Mouse (Mus musculus): ENCODE measurements around the gene Rtl1.

The Rtl1 gene

DNA sequence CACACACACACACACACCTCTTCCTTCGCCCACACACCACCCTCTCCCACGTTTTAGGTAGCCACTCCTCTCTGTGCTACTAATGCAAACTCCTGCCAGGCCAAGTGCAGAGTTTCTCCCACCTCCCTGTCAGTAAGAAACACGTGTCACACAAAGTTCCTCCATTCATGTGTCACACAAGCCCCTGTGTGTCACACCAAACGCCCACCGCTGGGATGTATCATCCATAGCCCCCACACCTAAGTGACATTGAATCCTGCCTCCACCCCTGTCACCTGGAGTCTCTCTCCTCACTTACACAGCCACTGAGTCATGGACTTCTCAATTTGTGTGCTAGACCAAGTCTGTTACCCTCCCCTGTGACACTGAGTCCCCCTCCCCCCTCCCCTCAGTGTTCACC, 17.9 kb downstream of the Rtl1 start:
- 50% methylated on average over 5 of the region's 5 CpGs for WGBS

DNA sequence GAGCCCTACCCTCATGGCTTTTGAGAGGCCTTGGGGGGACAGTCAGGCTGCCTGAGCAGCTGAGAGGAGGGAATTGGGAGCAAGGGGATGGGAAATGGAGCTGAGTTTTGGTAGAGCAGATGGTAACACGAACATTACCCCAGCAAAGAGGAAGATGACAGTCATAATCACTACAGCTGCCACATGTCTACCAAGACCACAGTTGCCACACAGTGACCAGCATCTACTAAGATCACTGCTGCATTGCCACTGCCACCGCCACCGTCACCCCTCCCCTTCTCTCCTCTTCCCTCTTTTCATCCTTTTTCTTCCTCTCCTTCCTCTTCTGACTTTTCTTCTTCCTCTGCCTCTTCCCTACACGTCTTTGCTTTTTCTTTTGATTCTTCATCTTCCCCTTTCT, 27.9 kb downstream of the Rtl1 start:
- WGBS: 83% methylated on average over 4 of the region's 4 CpGs

DNA sequence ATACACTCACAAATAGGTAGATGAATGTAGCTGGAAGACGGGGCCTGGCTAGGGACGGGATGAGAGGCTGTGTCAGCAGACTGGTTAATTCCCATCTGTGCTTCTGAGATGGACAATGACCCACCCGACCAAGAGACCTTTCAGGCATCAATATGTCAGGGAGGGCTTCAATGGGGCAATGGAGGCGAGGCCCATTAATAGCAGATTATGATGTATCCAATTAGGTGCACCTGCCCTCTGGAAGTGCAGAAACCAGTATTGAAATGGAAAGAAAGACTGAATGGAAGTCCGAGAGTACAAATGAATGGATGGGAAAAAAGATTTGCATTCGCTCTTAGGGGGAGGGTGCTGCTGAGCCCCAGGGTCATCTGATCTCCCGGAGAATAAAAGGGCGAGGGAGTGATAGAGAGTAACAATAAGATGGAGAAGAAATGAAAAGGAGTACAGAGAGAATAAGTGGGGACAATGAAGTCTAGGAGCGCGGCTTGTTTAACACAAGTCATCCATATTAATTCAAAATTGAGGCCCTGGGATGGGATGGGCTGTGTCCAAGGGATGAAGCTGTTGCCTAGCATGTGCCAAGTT, 39.9 kb downstream of the Rtl1 start:
- 57% methylated on average over 10 of the region's 10 CpGs for WGBS

DNA sequence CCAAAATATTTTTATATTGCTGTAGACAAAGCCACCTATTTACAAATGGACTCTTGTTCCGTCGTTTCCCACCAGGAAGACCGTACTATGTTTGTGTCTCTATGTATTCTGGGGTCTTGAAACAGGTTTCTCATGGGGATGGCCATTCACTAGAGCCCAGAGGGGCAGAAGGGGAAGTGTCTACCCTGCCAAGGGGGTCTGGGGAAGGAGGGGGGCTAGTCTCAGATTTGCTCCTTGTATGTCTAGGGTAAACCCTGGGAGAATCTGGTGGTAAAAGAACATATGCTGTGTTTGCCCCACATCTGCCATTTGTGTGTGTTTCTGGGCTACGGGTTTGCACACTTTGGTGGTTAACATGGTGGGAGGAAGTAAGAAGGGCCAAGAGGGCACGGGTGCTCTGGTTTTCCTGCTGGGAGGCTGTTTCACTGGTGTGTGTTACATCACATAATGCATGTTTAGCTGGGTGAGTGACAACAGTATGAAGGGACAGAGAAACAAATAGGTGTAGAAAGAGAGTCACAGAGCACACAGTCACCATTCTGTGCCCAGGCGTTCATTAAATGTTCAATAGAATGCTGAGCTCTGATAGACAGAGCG, 41.1 kb downstream of the Rtl1 start:
- WGBS: 60% methylated on average over 7 of the region's 7 CpGs

GRCm38 (mm10) chr12:109558226-109558824, 41.8 kb downstream of the Rtl1 start:
- 53% methylated on average over 12 of the region's 12 CpGs for WGBS

DNA sequence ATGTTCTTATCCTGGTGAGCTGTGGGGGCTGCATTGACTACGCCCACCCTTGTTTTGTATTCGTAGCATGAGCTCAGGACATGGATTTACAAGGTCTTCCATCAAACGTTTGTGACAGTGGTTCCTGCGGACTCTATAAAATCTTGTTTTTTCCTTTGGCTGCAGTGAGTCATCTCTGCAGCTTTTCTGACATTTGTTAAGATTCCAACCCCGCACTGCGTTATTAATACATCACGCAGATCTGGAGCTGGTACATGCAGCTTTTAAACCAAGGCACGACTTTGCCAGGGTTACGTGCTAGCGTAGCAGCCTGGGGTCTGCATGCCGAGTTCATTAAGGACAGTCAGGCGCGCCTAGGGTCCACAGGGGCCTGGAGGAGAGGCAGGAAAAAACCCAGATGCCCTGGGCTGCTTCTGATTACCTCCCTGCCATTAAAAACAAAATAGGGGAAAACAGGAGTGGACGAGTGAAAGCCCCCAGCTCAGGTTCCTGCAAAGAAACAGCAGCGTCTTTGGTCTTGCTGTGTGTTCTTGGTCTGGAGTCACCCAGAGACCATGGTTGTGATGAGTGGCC, 44.2 kb downstream of the Rtl1 start:
- 55% methylated on average over 15 of the region's 15 CpGs for WGBS

- WGBS: 53% methylated on average over 1 of the region's 1 CpGs
Observed at GRCm38 (mm10) chr12:109553568-109553967, 46.6 kb downstream of the Rtl1 start.

- WGBS: 47% methylated on average over 18 of the region's 18 CpGs
Observed at GRCm38 (mm10) chr12:109552754-109553525, 47.2 kb downstream of the Rtl1 start.

DNA sequence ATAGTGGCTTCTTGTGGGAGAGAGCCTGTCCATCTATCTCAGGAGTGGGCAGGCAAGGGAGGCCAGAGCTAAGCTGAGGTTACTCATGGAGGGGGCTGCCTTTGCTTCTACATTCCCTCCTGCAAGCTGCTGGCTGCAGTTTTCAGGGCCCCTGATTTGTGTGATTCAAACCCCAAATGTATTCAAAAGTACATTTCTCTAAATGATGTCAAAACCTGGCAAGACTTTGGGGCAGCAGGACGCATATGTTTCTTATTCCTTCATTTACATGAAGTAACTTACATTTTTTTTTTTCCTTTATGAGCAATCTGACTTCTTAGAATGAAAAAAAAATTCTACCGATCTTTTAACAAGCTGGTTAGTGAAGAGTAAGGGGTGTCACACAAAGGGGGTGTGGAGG, 48.4 kb downstream of the Rtl1 start:
- WGBS: 57% methylated on average over 2 of the region's 2 CpGs

DNA sequence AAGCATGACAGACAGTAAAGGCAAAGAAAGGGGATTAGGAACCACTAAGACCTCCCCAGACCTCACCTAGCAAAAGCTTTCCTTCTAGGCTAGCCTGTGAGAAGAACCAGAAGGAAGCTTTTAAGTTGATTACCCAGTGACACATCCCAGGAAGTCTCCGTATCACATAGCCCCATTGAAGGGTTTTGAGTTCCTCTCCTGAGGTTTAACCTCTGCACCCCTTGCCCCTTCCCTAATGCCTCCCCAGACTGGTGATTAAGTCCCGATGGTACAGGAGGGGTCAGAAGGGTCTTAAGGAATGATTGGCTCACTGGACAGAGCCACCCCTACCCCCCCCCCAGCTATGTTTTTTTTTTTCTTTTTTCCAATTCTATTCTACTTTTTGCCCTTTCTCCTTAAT, 53.0 kb downstream of the Rtl1 start:
- WGBS: 31% methylated on average over 2 of the region's 2 CpGs

DNA sequence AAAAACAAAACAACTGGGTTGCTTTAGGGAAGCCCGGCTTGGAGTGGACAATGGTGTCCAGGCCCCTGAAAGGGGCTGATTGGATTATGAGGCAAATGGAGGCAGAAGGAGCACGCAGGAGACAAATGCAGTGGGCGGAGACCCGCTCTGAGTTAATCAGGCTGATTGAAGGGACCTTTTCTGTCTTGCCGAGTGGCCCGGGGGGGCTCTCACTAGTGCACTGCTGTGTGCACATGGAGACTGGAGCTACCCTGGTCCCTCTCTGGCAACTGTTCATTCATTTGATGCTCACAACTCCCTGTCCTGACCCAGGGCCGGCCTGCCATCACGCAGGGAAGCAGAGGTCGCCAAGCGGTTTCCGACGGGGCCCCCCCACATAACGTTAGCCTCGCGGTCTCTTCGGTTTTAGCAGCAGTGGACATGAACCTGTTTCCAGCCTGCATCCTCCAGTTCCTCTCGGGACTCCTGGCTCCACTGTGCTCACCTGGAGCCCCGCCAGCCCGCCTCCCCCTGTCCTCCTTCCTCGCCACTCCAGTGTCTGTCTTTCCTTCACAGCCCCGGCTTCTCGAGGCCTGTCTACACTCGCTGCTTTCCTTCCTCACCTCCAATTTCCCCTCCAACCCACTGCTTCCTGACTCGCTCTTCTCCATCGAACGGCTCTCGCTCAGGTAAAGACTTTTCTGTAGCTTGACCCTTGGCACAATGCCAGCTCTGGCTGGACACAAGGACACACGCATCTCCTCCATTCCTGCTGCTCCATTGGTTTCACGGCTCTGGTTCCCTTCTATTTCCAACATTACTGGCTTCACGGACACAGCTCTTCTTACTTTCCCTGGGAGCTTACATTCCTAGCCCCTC, 54.0 kb downstream of the Rtl1 start:
- 27% methylated on average over 30 of the region's 30 CpGs for WGBS

GRCm38 (mm10) chr12:109543281-109543923, 56.7 kb downstream of the Rtl1 start:
- 67% methylated on average over 4 of the region's 4 CpGs for WGBS

DNA sequence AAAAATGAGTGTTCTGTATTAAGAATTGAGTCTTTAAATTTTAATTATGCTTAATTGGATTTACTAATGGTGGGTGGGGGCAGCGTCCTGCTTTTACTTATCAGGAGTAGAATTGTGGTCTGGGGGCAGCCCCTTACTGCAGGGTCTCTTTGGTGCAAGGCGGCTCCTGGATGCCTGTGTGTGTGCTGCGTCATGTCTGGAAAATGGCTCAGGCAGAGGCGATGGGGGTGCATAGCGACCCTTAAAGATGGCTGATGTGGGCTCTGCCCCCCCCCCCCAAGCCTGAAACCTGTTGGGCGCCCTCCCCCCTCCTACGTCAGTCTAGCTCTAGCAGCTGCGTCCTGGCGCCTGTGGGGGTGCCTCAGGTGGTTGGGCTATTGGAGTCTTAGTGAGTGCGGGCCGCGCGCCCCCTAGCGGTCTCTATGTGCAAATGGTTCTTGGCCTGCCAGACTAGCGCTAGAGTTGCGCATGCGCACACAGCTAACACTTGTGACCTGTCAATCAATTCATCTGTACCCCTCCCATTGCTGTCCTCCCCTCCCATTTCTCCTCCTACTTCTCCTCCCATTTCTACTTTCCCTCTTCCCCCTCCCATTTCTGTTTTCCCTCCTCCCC, 57.4 kb downstream of the Rtl1 start:
- 51% methylated on average over 17 of the region's 17 CpGs for WGBS

- WGBS: 62% methylated on average over 14 of the region's 14 CpGs
Observed at GRCm38 (mm10) chr12:109542011-109542410, 58.1 kb downstream of the Rtl1 start.

DNA sequence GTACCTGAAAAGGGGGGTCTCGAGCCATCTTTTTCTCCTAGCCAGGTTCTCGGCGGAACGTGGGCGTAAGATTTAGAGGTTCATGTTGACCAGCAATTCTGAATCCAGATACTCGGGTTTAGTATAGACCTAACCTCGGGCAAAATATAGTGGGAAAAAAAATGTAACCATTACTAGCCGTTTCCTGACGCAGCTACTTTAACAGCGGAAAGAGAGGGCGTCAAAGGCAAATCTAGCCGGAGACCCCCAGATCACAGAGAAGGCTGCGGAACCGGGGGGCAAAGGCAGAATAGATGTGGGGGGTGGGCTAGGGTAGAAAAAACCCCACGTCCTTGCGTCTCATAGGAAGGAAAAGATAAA, 58.6 kb downstream of the Rtl1 start:
- WGBS: 48% methylated on average over 16 of the region's 16 CpGs

DNA sequence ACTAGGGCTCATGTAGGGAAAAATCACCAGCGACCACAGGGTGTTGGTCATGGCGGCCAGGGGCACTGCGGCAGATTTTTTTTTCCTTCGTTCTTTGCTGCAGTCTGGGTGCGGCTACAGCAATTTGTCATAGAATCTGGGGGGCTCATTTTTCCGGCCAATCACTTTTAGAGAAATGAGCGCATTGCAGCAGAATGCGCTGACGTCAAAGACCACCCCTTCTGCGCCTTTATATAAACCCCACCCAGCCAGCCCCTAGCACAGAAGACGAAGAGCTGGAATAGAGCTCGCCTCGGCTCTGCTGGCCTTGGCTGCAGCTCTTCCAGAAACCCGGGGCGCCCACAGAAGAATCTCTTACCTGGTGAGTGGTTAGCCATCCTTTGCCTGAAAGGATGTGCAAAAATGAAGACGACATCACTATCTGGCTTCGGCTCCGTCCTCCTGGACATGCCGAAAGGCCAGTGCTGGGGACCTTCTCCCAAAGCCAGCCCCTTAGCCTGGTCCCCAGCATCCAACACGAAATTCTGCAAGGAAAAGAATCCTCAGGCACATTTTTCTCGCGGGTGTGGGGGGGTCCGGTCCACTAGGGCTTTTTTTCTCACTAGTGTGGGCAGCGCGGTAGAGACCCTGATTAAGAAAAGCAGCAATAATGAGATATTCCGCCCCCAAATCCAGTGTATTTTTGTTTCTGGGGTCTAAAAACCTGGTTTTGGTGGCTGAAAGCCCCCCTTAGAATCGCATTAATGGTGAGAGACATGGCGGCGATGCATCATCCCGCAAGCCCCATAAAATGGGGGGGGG, 59.2 kb downstream of the Rtl1 start:
- 50% methylated on average over 30 of the region's 30 CpGs for WGBS

- WGBS: 55% methylated on average over 13 of the region's 13 CpGs
Observed at GRCm38 (mm10) chr12:109539950-109540349, 60.2 kb downstream of the Rtl1 start.

Data from cerebral cortex, adult 2 months (tissue).